In the genomic region with DNA sequence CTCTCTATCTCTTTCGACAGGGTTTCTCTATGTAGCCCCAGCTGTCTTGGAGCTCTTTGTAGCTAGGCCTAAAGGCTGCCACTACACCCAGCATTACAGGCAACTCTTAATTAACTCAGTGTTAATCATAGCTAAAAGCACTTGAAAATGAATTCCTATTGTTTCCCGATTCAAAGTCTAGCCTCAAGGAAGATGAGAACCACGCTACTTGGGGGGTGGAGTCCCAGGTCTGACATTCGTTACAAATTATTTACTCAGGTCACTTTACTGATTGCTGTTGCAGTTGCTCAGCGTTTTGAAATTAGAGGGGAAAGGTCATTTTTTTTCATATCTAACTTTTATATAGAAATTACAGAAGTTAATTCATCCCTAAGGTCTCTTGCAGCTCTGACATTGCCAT, we compare ENCODE assay signal across 7 mouse cellular contexts. TPM values are rescaled to one million over a fixed set of nuclear protein-coding genes. Genes with fewer than 3 reads are reported as not detected.
DNase-seq lines count a peak whose midpoint lies in the region; ATAC-seq and TF ChIP-seq lines count a peak whose summit lies in the region.

No protein-coding gene starts in this region.

- H3K27me3 ChIP-seq in testis, adult 2 months (ENCODE audit: control insufficient read depth, insufficient read depth, low read length) = no peaks in the 10 kb centered on the region
- H3K27me3 ChIP-seq in forebrain, embryonic 16.5 days (replicated peaks; ENCODE audit: control insufficient read depth, insufficient read depth, low read length) = no peaks in the 10 kb centered on the region
- no peaks in the 10 kb centered on the region for H3K27me3 ChIP-seq in limb, embryonic 15.5 days

- DNase-seq in testis, postnatal 14 days (ENCODE audit: low spot score) = no peak
- DNase-seq in layer of hippocampus, postnatal 14 days (ENCODE audit: low spot score in 2 of 2) = no peak
- DNase-seq in left cerebral cortex, adult 8-10 months (ENCODE audit: low spot score in 2 of 2) = no peak
- no peak for DNase-seq in adrenal gland, adult (ENCODE audit: inconsistent age in 2 of 2, low spot score in 1 of 2)

- ATAC-seq in forebrain, embryonic 16.5 days = no peak
- ATAC-seq in limb, embryonic 15.5 days (ENCODE audit: insufficient number of reproducible peaks, low FRiP score, low TSS enrichment, low read depth) = no peak

- 17% methylated on average over 5 of the region's 5 CpGs for WGBS in forebrain, embryonic 16.5 days
- WGBS in limb, embryonic 15.5 days = 19% methylated on average over 5 of the region's 5 CpGs

- peak overlapping the region; percentile 13; the same call in 1 of the 2 replicates for H3K4me3 ChIP-seq in testis, adult 2 months (ENCODE audit: control insufficient read depth, low read depth, low read length)
- peak overlapping the region; percentile 83 for H3K4me3 ChIP-seq in forebrain, embryonic 16.5 days (replicated peaks; ENCODE audit: low read length)
- H3K4me3 ChIP-seq in limb, embryonic 15.5 days = peak overlapping the region; percentile 97

- peak overlapping the region; percentile 13; the same call in 1 of the 2 replicates for H3K9ac ChIP-seq in forebrain, embryonic 16.5 days (replicated peaks; ENCODE audit: low read depth, low read length)
- H3K9ac ChIP-seq in limb, embryonic 15.5 days = peak overlapping the region; percentile 31; the same call in 1 of the 2 replicates

- H3K4me1 ChIP-seq in testis, adult 2 months (ENCODE audit: control insufficient read depth, insufficient read depth, low read length) = peaks cover 2% of the 10 kb centered on the region
- peaks cover 30% of the 10 kb centered on the region for H3K4me1 ChIP-seq in forebrain, embryonic 16.5 days (replicated peaks; ENCODE audit: control insufficient read depth, insufficient read depth, low read length)
- H3K4me1 ChIP-seq in limb, embryonic 15.5 days = peaks cover 22% of the 10 kb centered on the region

- no peaks in the 10 kb centered on the region for H3K9me3 ChIP-seq in forebrain, embryonic 16.5 days (ENCODE audit: control insufficient read depth, low read length)
- H3K9me3 ChIP-seq in limb, embryonic 15.5 days = no peaks in the 10 kb centered on the region

- TF ChIP-seq POLR2A in testis, adult 2 months (IDR thresholded peaks at IDR 0.05; ENCODE audit: control insufficient read depth, low read depth, low read length) = no peak

- peaks cover 1% of the 10 kb centered on the region; the same call in 1 of the 2 replicates for H3K36me3 ChIP-seq in testis, adult 2 months (ENCODE audit: control insufficient read depth, insufficient read depth, low read length)
- 0 out of 2 replicates have a peak, but pooled peaks cover 4% of the 10 kb centered on the region for H3K36me3 ChIP-seq in forebrain, embryonic 16.5 days (ENCODE audit: control insufficient read depth, insufficient read depth)
- H3K36me3 ChIP-seq in limb, embryonic 15.5 days = peaks cover 27% of the 10 kb centered on the region

- TF ChIP-seq CTCF in testis, adult 2 months (IDR thresholded peaks at IDR 0.05; ENCODE audit: control insufficient read depth, insufficient read depth, insufficient replicate concordance, low read depth, low read length) = no peak

- H3K27ac ChIP-seq in testis, adult 2 months (ENCODE audit: control insufficient read depth, insufficient read depth, low read depth, low read length) = no peak overlapping the region
- no peak overlapping the region for H3K27ac ChIP-seq in forebrain, embryonic 16.5 days (ENCODE audit: low read length)
- no peak overlapping the region for H3K27ac ChIP-seq in limb, embryonic 15.5 days

- peak overlapping the region; percentile 85 for H3K4me2 ChIP-seq in forebrain, embryonic 16.5 days (ENCODE audit: low read length)
- peak overlapping the region; percentile 84 for H3K4me2 ChIP-seq in limb, embryonic 15.5 days

RNA-seq across cellular contexts. Expression of a gene that starts 0.9 kb away (rescaled TPM):
- polyA plus RNA-seq in testis, adult 2 months (2012; rRNA removed) = 9.0 and 9.6 TPM in 2 replicates
- polyA plus RNA-seq in forebrain, embryonic 16.5 days (2015; fragmentation: Nextera tagmentation; extraction: Ambion mirVana) = 83.9 and 105 TPM in 2 replicates
- 67.0 and 70.4 TPM in 2 replicates for polyA plus RNA-seq in limb, embryonic 15.5 days (2015; fragmentation: Nextera tagmentation; extraction: Ambion mirVana)
- 10 to 100 TPM; 67.0 to 67.2 TPM for total RNA-seq in layer of hippocampus, postnatal 14 days (2021)
- total RNA-seq in left cerebral cortex, adult 8-10 months (2022) = 10 to 100 TPM; 52.5 to 59.5 (median 55.9) TPM

RNA-seq across cellular contexts. Expression of a gene that starts 1.1 kb away (rescaled TPM):
- polyA plus RNA-seq in testis, adult 2 months (2012; rRNA removed) = 25.3 and 25.8 TPM in 2 replicates
- 18.4 and 18.6 TPM in 2 replicates for polyA plus RNA-seq in forebrain, embryonic 16.5 days (2015; fragmentation: Nextera tagmentation; extraction: Ambion mirVana)
- polyA plus RNA-seq in limb, embryonic 15.5 days (2015; fragmentation: Nextera tagmentation; extraction: Ambion mirVana) = 11.5 and 11.7 TPM in 2 replicates
- 1 to 10 TPM; 5.2 to 6.9 TPM for total RNA-seq in layer of hippocampus, postnatal 14 days (2021)
- total RNA-seq in left cerebral cortex, adult 8-10 months (2022) = 1 to 10 TPM; 4.0 to 6.7 (median 4.8) TPM

RNA-seq across cellular contexts. Expression of a gene that starts 24.4 kb away (rescaled TPM):
- 48.0 and 50.5 TPM in 2 replicates for polyA plus RNA-seq in testis, adult 2 months (2012; rRNA removed)
- not detected in 2 replicates for polyA plus RNA-seq in forebrain, embryonic 16.5 days (2015; fragmentation: Nextera tagmentation; extraction: Ambion mirVana)
- polyA plus RNA-seq in limb, embryonic 15.5 days (2015; fragmentation: Nextera tagmentation; extraction: Ambion mirVana) = not detected in 2 replicates
- not detected for total RNA-seq in layer of hippocampus, postnatal 14 days (2021)
- total RNA-seq in left cerebral cortex, adult 8-10 months (2022) = not detected

Comparison
In these comparisons a context has a peak if more than half of its experiments do, and no peak if none do; other contexts are left out.
1. H3K4me3 ChIP-seq: peak in every context shown above with its lines; median percentile 97 in limb, embryonic 15.5 days; 83 in forebrain, embryonic 16.5 days; 13 in testis, adult 2 months.
2. RNA of a gene that starts 24.4 kb away (polyA plus RNA-seq): 48.0 to 50.5 TPM in testis, adult 2 months; not detected in limb, embryonic 15.5 days and not detected in forebrain, embryonic 16.5 days; every median in the first group is over 10 times any median in the second.